Mouse (Mus musculus) bone marrow, adult 2 months (tissue): ENCODE data around the gene Rpl3l.

Experiments
- CTCF ChIP-seq: fragments of 200-500 bp; IDR thresholded peaks from 2 replicates; pipeline ENCODE4 v1.5.1; 2011; ENCODE audit warnings: low read length, control low read depth; ENCODE audit not compliant: control insufficient read depth, insufficient read depth
- POLR2A ChIP-seq: fragments of 200-500 bp; IDR thresholded peaks from 2 replicates; pipeline ENCODE4 v1.6.1; 2011; ENCODE audit warnings: low read depth, mild to moderate bottlenecking, control low read depth, low read length, borderline replicate concordance; ENCODE audit not compliant: control insufficient read depth

- TF ChIP-seq CTCF, result no peak
- TF ChIP-seq POLR2A, result no peak
Observed at GRCm38 (mm10) chr17:24739926-24740325, 12.3 kb downstream of the Rpl3l start.
